Mouse (Mus musculus): ENCODE results near the gene Dst.

Dst gene

DNA sequence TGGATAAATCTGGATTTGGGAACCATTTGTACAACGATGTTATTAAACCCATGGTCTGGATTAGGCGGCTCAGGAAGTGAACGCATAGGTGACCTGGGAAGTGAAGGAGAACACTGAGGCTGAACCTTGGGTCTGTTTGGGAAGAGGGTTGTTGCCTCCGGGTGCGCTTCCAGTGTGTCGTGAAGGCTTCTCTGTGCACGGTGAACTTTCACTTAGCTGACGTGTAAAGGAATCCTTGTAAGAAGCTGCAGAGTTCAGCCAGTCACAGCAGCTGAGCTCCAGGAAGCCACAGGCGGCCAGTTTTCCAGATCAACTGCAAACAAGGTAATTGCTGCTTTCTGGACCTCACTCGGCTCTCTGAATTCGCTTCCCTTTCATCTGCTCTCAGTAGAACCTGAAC lies 66.4 kb downstream of the Dst start:
- no peak for DNase-seq (ENCODE audit: extremely low spot score, low read depth, low spot score)

DNA sequence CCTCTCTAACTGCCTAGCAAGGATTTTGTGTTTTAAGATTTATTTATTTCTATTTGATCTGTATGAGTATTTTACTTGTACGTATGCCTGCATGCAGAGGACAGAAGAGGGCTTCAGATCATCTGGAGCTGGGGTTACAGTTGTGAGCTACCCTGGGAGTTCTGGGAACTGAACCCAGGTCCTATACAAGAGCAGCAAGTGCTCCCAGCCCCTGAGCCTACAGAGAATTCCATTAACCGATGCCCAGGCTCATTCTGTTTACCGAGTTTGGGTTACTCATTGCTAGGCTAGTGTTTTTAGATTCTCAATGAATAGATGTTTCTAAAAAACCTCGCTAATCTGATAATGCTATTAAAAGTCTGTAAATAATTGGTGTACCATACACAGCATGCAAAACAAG lies 67.3 kb downstream of the Dst start:
- DNase-seq (ENCODE audit: extremely low spot score, low read depth, low spot score): no peak

DNA sequence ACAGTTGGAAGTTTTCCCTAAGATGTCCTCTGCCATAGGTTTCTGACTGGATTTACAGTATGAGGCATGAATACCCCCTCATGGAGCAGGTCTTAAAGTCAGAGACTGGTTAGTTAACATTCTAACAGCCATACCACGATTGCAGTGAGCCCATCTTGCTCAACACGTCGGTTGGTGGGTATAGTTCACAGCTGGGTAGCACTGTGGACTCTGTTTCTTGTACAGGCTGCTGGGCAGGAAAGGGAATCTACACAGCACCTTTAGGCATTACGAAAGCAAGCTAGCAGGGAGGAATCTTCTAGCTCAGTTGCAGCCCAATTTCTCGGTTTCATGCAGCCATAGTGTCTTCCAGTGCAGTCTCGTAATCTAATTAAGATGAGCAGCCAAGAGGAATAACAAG lies 69.8 kb downstream of the Dst start:
- DNase-seq (ENCODE audit: extremely low spot score, low read depth, low spot score): no peak

DNA sequence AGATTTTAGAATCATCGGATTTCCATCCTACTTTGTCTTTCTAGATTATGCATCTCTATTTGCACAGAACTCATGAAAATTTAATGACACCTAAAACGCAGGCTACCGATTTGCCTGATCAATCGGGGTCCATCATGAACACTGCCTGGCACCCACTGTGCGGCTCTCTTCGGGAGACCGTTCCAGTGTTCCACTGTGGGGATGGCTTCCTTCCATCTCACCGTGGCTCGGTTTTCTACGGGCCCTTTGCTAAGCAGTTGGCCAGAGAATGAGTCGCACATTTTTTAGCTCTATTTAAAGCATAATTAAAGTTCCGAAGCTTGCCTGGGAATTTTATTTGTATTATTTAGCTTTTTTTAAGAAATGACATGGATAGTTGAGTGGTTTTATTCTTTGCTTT lies 72.4 kb downstream of the Dst start:
- DNase-seq (ENCODE audit: extremely low spot score, low read depth, low spot score): no peak

DNA sequence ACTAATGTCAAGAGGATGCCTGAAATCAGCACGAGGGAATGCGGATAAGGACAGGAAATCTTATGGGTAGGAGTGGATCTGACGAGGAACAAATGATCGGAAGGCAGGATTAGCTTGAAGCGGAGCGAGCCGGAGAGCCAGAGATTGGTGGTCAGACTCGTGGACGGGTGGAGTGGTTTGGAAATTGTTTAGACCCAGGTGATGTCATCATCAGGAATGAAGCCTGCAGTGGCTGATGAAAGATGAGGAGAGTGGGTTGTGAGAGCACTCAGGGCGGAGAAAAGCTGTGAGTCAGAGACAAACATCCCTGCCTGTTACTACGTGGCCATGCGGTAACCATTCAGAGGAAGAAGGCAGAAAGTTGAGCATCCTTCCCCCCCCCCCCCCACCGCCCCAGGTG lies 81.6 kb downstream of the Dst start:
- no peak for DNase-seq (ENCODE audit: extremely low spot score, low read depth, low spot score)

DNA sequence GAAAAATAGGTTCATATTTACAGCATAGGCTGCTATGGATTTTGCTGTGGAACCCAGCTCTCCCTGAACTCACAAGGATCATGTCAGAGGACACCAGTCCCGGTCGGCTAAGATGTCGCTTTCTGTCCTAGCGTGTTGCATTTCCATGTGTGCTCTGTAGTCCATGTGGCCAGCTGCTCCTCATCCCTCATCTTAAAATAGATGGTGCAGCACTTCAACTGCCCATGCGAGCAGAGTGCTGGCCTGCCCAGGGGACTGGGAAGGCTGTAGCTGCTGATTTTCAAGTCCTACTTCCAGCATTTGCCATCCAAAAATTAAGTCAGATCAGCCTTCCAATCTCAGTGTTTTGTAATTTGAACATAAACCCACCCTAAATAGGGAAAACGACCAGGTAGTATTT lies 83.0 kb downstream of the Dst start:
- DNase-seq (ENCODE audit: extremely low spot score, low read depth, low spot score): no peak

DNA sequence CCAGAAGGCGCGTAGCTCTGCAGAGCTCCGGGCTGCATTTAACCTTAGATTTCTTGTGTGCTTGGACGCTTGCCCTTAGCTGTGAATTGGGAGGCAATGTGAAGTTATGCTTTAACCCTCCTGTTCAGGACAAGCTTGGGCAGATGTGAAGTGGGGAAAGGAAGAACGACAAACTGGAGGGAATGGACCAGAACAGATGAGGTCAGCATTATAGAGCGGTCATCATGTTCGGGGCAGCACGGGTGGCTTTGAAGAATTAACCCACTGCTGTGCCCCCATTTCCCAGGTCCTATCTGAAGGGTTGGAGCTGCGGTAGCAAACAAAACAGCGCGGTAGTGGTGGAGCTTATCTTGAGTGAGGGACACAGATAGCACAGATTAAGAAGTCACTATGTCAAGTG lies 84.8 kb downstream of the Dst start:
- no peak for DNase-seq (ENCODE audit: extremely low spot score, low read depth, low spot score)

DNA sequence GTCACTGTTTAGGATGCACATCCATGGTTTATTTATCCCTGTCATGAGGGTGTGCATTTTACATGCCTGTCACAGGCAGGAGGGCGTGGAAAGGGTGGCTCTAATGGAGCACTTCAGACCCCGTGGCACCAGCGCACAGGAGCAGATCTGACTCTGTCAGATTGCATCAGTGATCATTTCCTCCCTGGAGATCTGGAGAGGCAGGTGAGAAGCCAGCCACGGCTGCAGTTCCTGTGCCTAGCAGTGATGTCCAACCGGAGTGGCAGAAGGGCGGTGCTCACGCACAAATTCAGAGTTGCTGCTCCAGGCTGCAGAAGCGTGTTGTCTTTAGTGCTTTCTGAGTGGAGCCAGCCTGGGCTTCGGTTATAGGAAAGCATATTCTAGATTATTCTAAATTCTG lies 86.2 kb downstream of the Dst start:
- DNase-seq (ENCODE audit: extremely low spot score, low read depth, low spot score): no peak

DNA sequence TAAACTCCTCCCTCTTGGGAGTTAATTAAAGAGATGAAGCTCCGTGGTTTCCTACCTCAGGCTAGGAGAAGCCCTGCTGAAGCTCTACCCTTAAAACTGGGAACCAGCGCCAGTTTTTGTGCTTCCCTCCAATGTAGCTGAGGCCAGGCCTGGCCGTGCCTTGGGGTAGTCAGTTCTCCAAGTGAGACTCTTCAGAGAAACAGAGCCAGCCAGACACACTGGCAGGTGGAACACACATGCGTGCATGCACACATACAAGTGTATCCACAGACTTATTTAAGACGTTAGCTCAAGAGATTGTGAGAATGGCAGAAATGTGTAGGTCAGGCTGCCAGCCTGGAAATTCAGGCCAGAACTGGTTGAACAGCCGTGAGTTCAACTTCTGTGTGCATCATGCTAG lies 87.4 kb downstream of the Dst start:
- no peak for DNase-seq (ENCODE audit: extremely low spot score, low read depth, low spot score)

DNA sequence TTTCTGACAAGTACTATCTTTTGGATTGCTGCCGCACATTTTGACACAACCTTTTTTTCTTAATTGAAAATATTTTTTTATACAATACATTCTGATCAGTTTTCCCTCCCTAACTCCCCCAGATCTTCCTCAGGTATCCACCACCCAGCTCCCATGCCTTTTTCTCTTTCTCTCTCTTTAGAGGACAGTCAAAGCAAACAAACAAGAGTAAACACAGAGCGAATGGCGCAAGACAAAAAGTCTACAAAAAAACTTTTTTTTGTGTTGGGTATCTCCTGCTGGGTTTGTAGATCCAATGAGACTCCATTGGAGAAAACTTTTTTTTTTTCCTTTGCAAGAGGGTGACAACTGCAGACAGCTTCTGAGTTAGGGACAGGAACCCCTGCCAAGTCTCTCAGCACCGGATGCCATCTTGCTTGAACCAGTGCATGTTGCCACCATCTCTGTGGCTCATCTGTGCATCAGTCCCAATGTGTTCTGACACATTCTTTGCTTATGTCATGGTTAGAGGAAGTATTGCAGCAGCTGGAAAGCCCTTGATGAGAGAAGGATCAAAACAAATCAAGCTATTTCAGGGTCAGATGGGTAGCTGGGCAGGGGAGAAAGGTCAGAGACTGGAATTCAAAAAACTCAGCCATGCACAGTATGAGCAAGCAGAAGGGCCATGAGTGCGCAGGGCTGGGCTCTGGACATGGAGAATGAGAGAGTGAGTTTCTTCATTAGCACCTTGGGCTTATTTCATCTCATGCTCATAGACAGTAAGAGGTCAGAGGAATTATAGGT lies 88.3 kb downstream of the Dst start:
- no peak for DNase-seq (ENCODE audit: extremely low spot score, low read depth, low spot score)

DNA sequence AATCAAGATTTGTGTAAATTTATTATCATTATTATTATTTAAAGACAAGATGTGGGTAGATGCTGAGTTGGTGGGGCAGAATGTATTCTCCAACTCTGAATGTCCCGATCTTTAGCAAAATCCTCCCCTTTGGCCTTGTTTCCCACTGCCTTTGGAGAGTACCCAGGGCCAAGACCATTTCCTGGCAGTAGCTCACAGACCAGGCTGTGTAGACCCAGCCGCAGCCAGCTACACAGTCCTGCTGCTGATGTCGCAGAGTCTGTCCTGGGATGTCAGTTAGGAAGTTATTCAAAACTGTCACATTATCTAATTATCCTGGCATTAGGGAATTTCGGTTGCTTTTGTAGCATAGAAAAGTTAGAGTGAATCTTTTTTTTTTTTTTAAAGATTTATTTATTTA lies 94.3 kb downstream of the Dst start:
- no peak for DNase-seq (ENCODE audit: extremely low spot score, low read depth, low spot score)

DNA sequence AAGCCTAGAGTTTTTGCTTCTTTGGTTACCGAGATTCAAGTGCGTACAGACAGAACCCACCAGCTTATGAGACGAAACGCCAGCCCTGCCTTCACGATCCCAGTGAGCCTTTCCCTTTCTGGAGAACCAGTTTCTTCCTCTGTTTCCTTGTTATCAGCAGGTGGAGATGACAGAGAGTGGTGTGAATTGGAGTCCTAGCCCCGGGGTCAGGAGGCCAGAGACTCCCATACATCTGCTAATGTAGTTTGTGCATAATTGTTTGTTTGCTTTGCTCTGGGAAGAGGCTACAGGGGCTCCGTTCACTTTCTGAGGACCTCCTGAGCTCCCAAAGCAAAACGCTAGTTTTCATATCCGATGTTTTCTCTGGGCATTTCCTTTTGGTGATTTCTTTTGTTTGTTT lies 94.9 kb downstream of the Dst start:
- DNase-seq (ENCODE audit: extremely low spot score, low read depth, low spot score): no peak

DNA sequence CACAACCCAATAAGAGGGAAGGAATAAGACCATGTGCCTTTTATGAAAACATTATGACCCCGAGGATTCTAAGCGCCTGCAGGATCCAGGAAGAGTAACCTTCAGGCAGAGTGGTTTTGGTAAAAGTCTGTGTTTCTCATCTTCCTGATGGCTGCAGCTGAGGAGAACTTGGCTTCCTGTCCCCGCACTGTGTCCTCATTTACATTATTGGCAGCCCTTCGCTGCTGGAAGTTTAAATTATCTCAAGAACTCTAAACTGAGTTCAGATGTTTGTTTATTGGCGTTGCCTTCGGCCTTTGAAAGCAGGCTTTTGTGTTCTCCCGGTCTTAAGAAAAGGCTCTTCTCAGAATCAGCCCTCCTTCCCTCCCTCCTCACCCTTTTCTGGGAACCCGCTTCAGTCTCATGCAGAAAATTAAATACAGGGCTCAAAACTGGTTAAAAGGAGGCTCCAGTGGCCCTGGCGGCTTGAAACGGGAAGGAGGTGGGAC lies 97.3 kb downstream of the Dst start:
- no peak for DNase-seq (ENCODE audit: extremely low spot score, low read depth, low spot score)

DNA sequence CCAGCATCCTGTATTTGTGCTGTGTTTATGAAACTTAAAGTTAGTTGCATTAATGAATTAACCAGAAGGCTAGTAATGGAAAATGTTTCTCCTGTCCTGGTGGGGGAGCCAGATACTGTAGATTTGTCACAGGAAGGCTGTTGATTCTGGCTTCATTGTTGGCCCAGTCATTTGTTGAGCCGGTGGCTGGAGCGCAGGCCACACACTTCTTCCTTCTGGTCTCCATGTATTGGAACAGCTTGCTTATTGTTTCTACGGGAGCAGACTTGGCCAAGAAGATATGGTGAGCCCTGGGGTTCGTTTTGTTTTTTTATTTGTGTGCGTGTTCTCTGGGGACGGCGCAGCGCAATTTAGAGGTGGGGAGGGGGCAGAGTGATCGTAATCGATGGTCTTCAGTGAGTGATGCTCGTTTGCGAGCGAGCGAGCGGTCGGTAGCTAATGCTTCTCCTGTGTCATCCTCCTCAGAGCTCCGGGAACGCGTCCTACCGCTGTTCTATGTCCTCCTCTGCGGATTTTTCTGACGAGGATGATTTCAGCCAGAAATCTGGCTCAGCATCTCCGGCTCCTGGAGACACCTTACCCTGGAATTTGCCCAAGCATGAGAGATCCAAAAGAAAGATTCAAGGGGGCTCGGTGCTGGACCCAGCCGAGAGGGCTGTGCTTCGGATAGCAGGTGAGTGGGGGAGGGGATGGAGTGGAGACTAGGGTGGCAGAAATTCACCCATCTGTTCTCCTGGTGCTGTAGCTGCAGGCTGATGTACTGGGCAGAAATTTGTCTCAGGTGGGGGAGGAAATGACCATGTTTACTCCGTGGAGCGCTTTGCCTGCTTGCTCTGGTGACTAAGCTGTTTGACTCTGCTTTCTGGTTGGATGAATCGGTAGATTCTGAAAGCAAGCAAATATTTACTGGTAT lies 98.0 kb downstream of the Dst start:
- DNase-seq (ENCODE audit: extremely low spot score, low read depth, low spot score): peak; percentile 60

DNA sequence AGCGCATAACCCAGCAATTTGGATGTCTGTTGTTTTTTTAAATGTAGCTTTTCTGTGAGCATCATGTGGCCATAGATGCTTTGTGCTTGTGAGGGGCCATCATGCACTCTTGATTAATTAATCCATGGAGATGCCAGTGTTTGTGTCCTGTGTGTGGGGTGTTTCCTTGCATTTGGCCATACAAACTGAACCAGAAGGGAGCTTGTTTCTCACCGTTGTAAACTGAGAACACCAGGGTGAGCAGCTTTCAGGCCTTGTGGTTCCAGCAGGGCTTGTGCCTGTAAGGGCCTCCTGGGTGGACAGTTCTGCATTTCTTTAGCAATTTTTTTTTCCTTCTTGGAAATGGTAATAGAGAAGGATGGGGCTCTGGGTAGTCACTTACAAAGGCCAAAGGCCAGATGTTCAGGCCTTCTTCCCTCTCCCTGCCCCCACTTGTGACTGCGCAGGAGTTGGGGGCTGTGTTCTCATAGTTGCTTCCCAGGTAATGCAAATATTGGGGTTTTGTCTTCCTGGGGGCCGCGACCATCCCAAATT lies 98.9 kb downstream of the Dst start:
- no peak for DNase-seq (ENCODE audit: extremely low spot score, low read depth, low spot score)

DNA sequence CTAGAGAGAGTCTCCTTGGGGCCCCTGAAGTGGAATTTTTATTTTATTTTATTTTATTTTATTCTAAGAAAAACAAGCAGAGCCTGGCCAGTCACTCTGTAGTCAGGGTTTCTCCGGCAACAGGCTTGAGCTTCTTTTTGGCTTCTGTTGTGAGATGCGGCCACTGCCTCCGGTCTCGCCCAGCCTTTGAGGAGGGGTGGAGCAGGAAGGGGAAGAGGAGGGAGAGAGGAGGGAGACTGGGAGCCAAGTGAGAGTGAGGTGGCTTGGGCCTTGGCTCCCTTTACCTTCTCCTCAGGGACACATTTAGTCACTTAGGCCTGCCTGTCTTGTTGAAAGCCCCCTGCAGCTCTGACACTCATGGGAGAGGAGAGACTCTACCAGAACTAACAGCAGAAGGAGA lies 99.4 kb downstream of the Dst start:
- DNase-seq (ENCODE audit: extremely low spot score, low read depth, low spot score): no peak

DNA sequence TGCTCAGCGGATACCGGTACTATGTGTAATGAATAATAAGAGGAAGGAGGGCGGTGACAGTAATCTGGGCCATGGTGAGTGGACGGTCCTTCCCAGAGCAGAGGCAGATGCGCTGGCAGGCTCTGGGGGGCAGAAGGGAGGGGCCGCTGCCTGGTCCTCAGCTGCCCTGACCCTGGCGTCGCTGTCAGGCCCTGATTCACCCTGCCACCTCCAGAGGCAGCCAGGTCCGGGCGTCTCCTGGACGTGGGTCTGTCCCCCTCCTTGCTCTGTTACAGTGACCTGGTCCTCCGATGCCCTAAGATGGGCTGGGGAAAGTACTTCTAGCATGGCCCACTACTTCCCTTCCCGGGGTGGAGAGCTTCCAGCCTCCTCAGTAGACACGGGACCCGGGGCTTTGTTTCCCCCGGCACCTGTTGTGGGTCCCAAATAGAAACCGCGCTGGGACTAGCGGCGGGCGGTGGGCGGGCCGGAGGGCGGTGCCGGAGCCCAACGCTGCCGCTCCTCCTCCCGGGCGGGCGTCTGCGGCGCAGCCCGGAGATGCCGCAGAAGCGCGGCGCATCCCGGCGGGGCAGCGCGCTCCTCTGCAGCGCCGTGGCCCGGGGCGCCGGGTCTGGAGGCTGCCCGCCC lies 103.1 kb downstream of the Dst start:
- DNase-seq (ENCODE audit: extremely low spot score, low read depth, low spot score): no peak

DNA sequence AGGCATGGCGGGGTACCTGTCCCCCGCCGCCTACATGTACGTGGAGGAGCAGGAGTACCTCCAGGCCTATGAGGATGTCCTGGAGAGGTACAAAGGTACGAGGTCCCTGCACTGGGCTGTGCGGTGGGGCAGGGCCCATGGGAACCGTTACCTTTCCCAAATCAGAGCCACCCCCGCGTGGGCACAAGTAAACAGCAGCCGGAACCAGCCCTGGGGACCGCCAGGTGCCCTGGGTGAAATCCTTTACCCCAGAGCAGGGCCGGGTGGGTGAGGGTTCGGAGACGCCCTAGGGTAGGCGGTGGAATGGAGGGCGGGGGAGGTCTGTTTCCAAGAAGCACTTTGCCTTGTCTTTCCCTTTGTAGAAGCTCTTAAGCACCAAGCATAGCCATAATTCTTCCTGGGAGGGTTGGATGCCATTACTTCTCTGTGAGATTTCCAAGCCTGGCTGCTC lies 103.8 kb downstream of the Dst start:
- no peak for DNase-seq (ENCODE audit: extremely low spot score, low read depth, low spot score)

DNA sequence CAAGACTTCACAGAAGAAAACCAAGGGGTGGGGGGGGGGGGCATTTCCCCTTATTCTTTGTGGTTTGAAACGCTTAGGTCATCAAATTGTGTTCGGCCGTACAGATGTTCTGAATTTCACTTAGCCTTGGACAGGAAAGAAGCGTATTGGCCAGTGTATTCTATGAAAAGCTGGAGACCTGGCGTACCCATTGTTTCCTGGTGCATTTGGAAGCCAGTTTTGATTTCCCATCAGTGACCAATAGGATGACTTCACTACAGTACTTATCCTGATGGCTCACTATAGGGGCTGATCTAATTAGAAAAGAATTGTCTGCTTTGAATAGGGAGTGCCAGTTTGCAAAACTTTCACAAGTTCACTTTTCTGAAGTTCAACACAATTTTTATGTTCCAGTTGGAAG lies 105.5 kb downstream of the Dst start:
- DNase-seq (ENCODE audit: extremely low spot score, low read depth, low spot score): no peak

DNA sequence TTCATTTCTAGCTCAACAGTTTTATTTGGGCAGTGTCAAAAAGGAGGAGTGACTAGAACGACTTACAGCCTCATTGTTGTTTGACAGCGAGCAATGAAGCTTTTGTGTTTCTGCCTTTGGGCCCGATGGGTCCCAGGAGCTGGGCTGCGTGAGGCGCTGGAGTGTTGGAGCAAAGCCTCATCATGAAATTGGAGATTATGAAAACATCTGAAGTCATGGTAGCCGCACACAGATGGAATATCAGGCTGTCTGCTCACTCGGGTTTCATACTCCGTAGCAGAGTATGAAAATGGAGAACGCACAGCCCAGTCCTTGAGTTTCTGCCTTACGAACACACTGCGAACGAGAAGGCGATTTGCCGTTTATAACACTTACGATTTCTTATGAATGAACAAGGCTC lies 108.8 kb downstream of the Dst start:
- DNase-seq (ENCODE audit: extremely low spot score, low read depth, low spot score): no peak

DNA sequence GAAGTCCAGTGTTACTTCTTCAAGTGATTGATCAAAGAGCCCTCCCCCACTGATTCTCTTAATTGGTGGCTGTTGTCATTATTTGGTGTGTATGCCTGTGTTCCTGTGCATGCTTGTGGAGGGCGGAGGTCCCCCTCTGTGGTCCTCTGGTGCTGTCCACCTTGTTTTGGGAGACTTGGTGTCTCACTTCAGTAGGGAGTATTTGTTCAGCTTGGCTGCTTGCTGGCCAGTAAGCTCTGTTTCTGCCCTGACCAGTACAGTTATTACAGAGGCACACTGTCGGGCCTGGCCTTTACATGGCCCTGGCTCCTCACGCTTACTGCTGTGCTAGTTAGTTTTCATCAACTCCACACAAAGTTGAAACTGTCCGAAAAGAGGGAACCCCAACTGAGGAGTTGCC lies 109.3 kb downstream of the Dst start:
- no peak for DNase-seq (ENCODE audit: extremely low spot score, low read depth, low spot score)

Data from hindlimb bud, embryonic 11.5 days (tissue).